Mouse (Mus musculus) cerebral cortex, adult 2 months (tissue): ENCODE measurements around the gene Tcf7l1.

Source experiments
- WGBS: fragments of 180-500 bp; shearing (Covaris S2); methylation state at CpG from one replicate; pipeline ENCODE4 v1.1.7; 2018; 5-methylcytosine and 5-hydroxymethylcytosine counted together

Gene Tcf7l1

DNA sequence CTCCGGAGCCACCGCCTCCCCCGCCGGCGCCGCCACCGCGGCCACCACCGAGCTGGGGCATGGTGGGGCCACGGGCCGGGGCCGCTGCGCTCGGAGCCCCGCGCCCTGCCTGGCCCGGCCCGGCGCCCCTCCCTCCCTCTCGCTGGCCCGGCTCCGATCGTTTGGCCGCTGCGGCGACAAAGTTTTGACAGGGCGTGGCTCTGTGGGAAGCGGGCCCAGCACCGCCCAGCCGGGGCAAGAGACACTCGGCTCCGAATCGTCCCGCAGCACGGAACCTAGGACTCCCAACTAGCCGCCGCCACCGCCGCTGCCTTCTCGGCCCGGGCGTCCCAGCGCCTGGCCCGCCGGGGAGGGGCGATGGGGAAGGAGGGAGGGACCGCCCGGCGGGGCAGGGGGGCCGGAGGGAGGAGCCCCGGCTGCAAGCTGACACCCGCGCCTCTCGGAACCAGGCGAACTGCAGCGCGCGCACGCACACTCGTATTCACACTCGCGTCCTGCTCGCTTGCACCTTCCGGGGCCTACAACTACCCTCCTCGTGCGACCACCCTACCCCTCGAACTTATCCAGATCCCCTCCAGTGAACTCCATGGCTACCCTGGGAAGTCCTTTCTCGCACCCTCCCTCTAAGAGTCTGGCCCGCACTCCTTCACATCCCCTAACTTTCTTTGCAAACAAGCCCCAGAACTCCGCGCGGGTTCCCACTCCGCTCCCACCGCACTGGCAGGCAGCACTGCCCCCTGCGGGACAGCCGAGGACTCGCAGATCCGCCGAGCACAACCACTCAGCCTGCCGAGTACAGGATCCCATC is at the start of gene Tcf7l1:
Tcf7l1 (minus strand) TSS at position 363 of the 808 bp plus-strand sequence.
- under 1% methylated on average over 77 of the region's 80 CpGs for WGBS

DNA sequence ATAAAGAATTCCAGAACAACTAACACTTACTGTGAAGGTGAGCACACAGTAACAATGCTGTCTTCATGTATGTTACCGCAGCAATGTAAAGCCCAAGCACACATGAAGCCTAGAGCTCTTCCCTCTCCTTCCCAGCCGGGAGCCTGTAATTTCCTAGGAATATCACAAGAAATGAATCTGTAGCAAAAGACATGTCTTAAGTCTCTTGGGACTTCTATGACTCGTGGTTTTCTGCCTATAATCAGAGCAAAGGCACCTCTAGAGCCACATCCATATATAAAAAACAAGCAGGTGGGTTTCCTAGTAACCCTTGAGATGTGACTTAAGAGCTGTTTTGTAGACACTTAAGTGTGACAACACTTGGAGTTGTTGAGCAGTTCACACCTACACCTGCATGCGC is 48.7 kb upstream of the Tcf7l1 start:
- 83% methylated on average over 4 of the region's 4 CpGs for WGBS

DNA sequence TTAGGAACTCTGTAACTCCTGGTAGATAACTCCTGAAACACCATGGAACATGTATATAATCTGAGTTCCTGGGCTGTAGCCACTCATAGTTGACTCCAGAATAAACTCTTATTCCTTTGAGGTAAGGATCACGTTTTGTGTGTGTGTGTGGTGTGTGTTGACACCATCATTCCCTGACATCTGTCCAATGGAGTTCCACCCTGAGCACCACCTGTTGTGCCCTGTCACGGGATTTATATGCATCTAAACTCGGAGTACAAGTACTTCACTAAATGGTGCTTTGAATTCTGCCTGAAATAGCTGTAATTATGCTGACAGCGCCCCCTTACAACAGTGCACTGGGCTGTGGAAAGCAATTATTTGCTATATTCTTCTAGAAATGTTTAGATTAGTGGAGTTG is 45.5 kb upstream of the Tcf7l1 start:
- WGBS = 32% methylated on average over 4 of the region's 4 CpGs

DNA sequence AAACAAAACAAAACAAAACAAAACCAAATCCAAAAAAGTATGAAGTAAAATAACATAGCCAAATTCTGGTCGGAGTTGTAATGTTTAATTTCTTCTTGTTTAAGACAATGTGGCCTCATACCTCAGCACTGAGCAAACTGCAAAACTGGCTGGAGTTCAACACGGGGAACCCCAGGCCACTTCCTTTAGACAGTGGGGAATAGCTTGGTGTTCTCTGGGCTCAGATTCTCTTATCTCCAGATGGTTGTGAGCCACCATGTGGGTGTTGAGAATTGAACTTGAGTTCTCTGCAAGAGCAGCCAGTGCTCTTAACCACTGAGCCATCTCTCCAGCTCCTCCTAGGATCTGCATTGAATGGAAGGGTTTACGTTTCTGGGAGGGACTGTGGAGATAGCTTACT is 42.8 kb upstream of the Tcf7l1 start:
- WGBS = 46% methylated on average over 3 of the region's 3 CpGs

DNA sequence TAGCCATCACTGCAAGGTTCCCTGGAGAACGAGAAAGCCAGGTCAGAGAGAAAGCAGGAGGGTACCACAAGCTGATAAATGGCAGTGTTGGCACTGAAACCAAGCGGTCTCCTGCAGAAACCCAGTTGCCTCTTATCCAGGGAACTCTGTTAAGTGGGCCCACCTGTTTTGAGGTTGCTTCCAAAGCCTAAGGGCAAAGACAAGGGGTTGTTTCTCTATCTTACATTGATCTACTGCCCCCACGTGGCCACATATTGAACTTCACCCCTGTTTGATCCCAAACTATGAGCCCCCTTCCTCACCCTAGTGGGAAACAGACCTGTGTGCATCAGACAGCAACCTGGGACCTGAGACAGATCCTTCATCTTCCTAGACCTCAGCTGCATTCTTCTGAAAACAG is 42.2 kb upstream of the Tcf7l1 start:
- whole genome bisulfite sequencing = 39% methylated on average over 3 of the region's 3 CpGs

DNA sequence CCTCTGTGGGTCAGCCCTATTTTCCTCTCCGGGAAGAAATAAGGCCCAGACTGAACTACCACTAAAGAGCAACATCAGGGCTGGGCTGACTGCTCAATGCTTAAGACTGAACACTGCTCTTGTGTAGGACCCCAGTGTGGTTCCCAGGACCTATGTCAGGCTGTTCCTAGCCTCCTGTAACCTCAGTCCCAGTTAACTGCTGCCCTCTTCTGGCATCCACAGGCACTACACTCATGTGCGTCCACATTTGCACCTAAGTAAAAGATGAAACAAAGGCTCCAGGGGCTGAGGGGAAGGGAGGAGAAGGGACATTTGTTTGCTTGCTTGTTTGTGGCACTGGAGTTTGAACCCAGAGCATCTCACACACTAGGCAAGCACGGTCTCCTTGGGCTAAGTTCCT is 39.8 kb upstream of the Tcf7l1 start:
- 86% methylated on average over 3 of the region's 3 CpGs for whole genome bisulfite sequencing

DNA sequence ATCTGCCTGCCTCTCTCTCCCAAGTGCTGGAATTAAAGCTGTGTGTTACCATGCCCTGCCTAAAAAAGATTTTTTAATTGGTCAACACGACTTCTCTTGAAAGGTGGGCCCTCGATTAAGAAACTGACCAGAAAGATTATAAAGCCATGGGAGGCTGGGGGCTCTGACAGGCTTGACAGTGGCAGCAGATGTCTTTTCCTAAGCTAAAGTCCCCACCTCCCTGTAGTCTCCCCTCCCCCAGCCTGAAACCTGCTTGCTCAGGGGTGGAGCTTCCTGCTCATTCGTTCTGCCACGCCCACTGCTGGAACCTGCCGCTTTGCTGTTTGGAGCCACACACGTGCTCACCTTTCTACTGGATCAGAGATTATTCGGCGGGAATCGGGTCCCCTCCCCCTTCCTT is 39.0 kb upstream of the Tcf7l1 start:
- WGBS = 18% methylated on average over 9 of the region's 9 CpGs

DNA sequence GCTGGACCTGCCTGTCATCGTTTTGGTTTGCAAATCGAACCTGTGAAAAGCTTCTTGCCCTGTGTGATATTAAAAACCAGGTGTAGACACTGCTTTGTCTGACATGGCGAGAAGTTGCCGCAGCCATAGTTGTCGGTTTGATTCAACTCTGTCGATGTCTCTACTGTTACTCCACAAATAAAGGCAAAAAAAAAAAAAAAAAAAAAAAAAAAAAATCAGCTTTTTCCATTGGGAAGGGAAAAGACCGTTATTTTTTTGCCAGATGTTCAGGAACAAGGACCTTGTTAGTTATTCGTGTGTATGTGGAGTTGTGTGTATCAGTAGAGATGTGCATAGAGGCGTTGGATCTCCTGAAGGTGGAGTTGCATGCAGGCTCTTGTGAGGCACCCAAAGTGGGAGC is 36.7 kb upstream of the Tcf7l1 start:
- WGBS = 66% methylated on average over 9 of the region's 9 CpGs

DNA sequence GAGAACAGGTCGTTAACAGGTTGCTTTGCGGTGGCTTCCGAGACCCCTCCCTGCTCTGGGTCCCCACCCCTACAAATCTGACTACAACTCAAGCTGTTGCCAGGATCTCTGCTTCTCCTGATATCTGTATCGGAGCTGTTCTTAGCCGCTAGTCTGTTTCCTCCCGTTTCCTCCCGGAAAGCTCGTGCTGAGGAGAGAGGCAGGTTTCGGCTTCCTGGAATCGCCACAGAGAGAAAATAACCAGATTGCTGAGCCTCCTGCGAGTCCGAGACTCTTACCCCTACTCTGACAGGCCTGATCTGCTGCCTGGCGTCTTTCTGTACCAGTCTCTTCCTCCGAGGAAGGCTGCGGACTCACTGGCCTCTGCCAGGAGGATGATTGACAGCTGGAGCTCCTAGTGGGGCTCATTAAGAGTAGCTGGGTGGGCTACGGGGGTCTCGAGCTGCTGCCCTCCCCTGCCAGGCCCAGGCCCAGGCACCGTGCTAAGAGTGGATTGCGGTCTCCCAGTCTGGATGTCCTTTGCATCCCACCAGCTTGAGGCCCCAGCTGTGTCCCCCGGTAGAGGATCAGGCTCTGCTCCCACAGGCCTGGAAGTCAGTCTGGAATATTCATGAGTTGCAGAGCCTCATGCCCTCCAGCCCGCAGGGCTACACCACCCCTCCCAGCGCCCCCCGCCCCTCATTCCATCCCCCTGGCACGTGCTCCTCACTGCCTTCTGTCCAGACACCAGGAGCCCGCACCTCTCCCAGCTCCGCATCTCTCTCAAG is 36.1 kb upstream of the Tcf7l1 start:
- 13% methylated on average over 26 of the region's 26 CpGs for WGBS

DNA sequence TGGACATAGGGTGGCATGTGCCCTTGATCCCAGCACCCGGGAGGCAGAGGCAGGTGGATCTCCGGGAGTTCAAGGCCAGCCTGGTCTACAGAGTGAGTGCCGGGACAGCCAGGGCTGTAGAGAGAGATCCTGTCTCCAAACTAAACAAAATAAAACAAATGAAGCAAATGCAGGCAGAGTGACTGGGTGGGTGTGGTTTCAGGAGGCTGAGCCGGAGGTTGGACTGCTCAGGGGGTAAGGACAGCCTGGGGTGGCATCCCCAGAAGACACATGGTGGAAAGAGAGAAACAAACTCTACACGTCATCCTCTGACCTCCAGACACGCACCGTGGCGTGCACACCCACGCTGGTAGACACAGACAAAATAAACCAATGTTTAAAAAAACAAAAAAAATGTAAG is 24.4 kb upstream of the Tcf7l1 start:
- 64% methylated on average over 9 of the region's 9 CpGs for WGBS

DNA sequence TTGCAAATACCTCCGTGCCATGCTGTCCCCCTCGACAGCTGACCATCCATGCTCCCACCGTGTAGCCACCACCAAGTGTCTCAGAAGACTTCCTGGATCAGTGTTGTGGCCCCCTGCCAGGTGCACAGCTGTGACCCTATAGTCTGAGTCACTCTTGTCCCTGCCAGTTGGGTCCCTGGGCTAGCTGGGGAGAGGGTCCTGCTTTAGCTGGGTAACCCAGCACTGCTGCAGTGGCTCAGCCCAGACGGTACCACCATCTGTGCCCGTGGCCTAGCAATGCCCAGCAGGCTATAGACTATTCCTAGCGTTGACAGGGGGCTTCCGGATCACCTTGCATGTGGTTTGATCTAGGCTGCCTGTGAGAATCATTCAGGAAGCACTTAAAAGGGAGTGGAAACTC is 21.2 kb upstream of the Tcf7l1 start:
- WGBS = 80% methylated on average over 7 of the region's 7 CpGs

DNA sequence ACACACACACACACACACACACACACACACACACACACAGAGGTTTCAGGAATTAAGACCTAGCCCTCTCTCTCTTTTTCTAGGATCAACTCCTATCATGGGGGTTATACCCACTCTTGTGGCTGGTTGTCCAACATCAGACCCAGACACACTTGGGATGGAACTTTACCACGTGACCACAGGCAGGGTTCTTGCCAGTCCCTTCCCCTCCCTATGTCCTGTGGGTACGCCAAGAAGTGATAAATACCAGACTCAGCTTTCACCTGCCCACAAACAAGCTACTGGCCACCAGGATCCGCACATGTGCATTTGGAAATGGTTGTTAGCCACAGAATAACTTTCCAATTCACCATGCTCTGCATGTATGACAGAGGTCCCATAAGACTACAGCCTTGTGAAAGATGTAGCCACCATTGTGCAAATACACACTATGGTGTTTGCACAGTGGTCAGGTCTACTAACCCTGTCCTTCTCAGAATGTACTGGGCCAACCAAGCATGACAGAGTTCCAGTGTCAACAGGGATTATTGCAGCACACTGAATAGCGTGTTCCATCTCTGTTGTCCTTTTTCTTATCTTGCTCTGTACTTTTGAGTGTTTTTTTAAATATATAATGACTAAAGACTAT is 20.6 kb upstream of the Tcf7l1 start:
- 87% methylated on average over 4 of the region's 4 CpGs for WGBS

DNA sequence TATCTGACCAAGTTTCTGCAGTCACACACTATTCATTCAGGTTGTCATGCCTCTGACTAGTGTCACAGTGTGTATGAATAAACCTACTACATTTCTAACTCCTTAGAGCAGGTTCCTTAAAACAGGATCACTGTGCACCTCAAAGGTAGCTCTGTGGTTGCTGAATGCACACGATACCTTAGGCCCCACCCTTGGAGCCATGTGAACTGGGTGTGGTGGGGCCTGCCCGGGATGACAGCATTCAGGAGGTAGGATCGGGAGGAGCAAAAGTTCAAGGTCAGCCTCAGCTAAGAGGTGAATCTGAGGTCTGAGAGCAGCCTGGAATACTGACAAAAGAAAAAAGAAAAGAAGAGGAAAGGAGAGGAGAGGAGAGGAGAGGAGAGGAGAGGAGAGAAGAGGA is 19.3 kb upstream of the Tcf7l1 start:
- 82% methylated on average over 3 of the region's 3 CpGs for WGBS

DNA sequence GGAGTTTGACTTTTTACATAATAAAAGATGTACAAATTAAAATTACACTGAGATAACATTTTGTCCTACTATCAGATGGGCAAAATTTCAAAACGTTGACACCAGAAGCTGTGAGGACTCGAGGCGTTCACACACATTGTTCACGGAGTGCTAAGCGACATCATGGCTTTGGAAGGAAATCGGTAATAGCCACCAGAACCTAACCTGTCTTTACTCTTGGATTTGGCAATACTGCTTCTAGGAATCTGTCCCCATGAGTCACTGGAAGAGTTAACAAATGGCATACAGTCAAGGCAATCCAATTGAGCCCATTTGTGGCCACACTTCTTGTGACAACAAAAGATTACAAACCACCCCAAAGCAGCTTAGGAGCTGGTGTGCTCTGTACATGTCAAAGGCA is 14.6 kb upstream of the Tcf7l1 start:
- 88% methylated on average over 6 of the region's 6 CpGs for WGBS

DNA sequence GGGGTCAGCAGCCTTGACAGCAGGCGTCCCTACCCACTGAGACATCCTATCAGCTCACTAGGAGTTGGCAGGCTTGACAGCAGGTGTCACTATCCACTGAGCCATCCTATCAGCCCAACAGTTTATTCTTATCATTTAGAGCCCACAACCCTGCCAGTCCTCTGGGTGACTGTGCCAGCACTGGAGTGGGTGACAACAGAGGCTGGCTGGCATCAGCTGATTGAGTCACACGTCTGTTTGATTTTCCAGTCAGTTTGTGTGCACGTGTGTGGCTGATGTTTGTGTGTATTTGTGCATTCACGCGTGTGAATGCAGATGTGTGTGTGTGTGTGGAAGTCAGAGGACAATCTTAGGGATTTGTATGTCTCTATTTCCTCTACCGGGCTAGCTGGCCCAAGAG is 13.1 kb upstream of the Tcf7l1 start:
- 81% methylated on average over 6 of the region's 6 CpGs for WGBS

DNA sequence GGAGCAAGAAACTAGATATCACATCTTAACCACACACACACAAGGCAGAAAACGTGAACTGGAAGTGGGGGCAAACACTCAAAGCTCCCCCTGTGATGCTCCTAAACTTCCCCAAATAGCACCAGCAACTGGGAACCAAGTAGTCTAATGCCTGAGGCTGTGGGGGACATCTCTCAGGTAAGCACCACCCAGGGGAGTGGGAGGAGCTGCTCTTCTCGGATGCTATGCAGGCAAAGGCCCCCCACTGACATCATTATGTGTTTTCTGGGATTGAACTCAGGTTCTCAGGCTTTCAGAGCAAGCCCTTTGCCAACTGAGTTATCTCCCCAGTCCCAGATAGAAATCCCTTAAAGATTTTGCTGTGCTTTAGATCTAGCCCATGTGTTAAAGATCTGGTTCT is 11.6 kb upstream of the Tcf7l1 start:
- 61% methylated on average over 2 of the region's 2 CpGs for WGBS

DNA sequence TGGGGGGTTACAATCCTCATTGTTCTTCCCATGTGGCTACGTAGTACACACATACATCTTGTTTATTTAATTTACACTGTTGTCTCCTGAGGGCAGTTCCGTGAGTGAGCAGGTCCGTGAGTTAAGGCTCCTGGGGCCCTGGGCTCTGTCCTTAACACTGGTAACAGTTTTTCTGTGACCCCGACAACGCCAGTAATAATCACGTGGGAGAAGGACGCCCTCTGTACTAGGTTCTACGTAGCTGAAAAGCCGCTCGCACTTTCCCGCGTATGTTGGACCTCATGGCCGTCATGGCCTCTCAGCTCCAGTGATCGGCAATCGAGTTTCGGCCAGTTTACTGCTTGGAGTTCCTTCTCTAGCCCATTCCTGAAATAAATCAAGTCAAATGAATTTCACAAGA is 6.4 kb upstream of the Tcf7l1 start:
- 69% methylated on average over 16 of the region's 16 CpGs for WGBS

DNA sequence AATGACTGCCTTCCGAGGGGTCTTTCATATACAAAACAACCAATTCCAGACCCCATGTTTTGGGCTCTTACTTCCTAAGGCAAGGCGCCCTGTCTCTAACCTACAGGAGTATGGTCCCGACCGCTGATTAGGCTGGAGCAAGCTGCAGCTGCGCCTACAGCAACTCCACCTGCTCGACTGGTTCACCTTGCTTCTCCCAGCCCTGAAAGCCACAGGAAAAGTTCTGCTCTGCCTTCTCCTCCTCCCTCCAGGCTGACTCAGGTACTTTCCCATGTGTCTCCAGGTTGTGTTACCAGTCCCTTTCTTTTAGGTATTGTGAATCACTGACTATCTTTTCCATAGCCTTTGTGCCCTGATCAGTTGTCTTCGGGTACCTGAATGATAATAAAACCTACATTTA is 5.8 kb upstream of the Tcf7l1 start:
- 70% methylated on average over 7 of the region's 7 CpGs for WGBS

DNA sequence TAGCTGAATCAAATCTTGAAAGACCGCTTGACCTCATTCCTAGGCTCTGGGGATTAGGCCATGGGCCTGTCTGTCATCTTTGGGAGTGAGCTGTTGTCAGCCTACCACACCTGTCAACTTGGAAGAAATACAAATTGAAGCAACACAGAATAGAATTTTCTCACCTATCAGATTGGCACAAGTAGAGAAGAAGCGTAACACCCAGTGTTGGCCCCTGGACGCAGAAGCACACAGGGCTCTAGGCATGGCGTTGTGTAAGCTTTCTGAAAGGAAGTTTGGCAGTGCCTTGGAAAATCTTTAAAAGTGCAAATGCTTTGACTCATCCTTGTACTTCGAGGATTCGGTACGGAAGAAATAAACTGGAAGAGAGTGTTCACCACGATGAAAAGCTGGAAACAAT is 3.6 kb upstream of the Tcf7l1 start:
- 79% methylated on average over 8 of the region's 8 CpGs for WGBS

DNA sequence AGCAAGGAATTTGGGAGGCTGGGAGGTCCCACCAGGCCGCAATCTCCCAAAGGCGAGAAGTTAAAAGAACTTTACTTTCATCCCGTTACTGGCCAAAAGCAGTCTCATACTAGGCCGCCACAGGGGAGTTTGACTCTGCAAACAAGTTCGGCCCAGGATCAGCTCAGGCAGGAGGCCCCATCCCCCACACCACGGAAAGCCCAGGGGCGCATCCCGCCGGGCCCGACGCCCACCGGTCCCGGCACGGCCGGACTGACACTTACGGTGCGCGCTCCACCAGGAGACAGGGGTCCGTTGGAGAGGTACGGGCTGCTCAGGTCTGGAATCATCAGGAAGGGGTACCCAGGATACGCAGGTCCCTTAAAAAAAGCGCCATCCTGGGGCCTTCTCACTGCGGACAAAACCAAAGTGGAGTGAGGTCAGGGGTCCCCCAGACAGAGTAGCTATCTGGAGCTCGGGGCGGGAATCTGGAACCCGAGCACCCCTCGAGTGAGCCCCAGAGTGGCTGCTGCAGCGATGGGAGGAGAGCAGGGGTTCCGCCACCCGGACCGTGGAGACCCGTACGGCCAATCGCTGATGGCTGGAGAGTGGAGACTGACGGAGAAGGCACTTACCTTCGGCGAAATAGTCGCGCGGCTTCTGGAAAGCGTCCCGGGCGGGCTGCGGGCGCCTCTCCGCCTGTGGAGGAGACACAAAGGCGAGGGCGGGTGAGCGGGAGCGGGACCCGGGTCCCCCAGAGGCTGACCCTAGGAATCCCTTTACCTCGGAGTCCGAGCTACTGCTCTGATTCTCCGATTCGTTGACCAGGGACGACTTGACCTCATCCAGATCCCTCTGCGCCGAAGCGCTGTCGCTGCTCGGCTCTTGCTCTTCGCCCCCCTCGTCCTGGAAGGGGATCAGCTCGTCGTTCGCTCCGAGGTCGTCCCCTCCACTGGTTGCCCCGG is 834 bp downstream of the Tcf7l1 start:
- whole genome bisulfite sequencing = 4% methylated on average over 69 of the region's 69 CpGs

DNA sequence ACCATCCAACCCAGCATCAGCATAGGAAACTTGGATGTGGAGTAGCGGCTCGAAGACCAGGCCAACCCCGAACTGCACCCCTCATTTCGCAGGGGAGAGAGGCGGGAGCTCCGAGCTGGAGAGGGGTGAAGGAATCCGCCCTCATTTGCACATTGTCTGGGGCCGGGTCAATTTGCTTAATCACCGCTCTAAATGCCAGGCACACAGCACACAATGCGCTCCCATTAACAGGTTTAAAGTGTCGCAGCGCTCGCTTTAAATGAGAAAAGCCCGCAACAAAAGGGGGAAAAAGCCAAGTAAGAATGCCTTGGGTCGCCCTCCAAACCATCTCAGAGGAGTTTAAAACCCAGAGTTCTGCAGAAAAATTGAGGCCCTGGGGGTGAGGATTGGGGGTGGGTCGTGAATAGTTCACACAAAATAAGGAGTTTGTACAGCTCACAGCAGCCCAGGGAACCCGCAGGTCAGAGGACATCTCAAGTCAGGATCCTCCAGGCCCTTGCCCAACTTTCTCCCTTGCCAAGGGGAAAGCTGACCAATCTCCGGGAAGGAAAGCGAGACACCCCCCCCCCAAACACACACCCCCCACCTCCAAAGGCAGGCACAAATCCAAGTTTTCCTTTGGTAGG is 1.6 kb downstream of the Tcf7l1 start:
- 68% methylated on average over 19 of the region's 19 CpGs for WGBS
